Mouse (Mus musculus) brown adipose tissue, adult 24 weeks (tissue): ENCODE measurements at regions not wholly inside any gene's neighbourhood (a gene's known extent, or its start where the extent isn't known, plus 50 kb on each side); places are given as distances from the start of the nearest gene placed in this dataset.

Experiments used
- H3K27ac ChIP-seq: fragments of 200-500 bp; replicated peaks from 2 replicates; pipeline ENCODE4 v1.5.1; 2012; ENCODE audit warnings: low read depth, mild to moderate bottlenecking, low read length
- H3K4me1 ChIP-seq: fragments of 200-500 bp; 2 replicates; pipeline ENCODE4 v1.6.1; 2012; ENCODE audit warnings: low read length, mixed read lengths; ENCODE audit not compliant: control insufficient read depth, insufficient read depth, insufficient read length
- H3K4me3 ChIP-seq: fragments of 200-500 bp; 2 replicates; pipeline ENCODE4 v1.5.1; 2012; ENCODE audit warnings: low read depth, mild to moderate bottlenecking, low read length, moderate library complexity; ENCODE audit not compliant: insufficient read depth

GRCm38 (mm10) chr13:71874986-71875385 is 88.5 kb downstream of the Irx1 start:
- Histone ChIP-seq H3K27ac (no peak overlapping the region), H3K4me3 (no peak overlapping the region), H3K4me1 (no peaks in the 10 kb centered on the region)

- H3K4me1 ChIP-seq: no peaks in the 10 kb centered on the region
- H3K27ac ChIP-seq: no peak overlapping the region
- no peak overlapping the region for H3K4me3 ChIP-seq
Measured at GRCm38 (mm10) chr13:71868763-71869162, 94.8 kb downstream of the Irx1 start.

GRCm38 (mm10) chr13:71853426-71854025 is 110.0 kb downstream of the Irx1 start:
- no peaks in the 10 kb centered on the region for H3K4me1 ChIP-seq
- H3K27ac ChIP-seq: no peak overlapping the region

GRCm38 (mm10) chr13:71804032-71804958 is 159.2 kb downstream of the Irx1 start:
- no peak overlapping the region for H3K4me3 ChIP-seq
- no peaks in the 10 kb centered on the region for H3K4me1 ChIP-seq
- no peak overlapping the region for H3K27ac ChIP-seq

More at GRCm38 (mm10) chr13:71853426-71854025, 110.0 kb downstream of the Irx1 start:
- H3K4me3 ChIP-seq: no peak overlapping the region

GRCm38 (mm10) chr13:71798288-71798687 is 165.2 kb downstream of the Irx1 start:
- H3K4me3 ChIP-seq: no peak overlapping the region
- no peak overlapping the region for H3K27ac ChIP-seq
- no peaks in the 10 kb centered on the region for H3K4me1 ChIP-seq

GRCm38 (mm10) chr13:71784740-71785139 is 178.8 kb downstream of the Irx1 start:
- Histone ChIP-seq H3K4me1 (no peaks in the 10 kb centered on the region), H3K27ac (no peak overlapping the region)

GRCm38 (mm10) chr13:71747003-71747965 is 216.2 kb downstream of the Irx1 start:
- Histone ChIP-seq H3K4me1 (no peaks in the 10 kb centered on the region), H3K4me3 (no peak overlapping the region), H3K27ac (no peak overlapping the region)

More at GRCm38 (mm10) chr13:71784740-71785139, 178.8 kb downstream of the Irx1 start:
- no peak overlapping the region for H3K4me3 ChIP-seq

- Histone ChIP-seq H3K4me3 (no peak overlapping the region), H3K4me1 (no peaks in the 10 kb centered on the region), H3K27ac (no peak overlapping the region)
Measured at GRCm38 (mm10) chr13:71746534-71746933, 217.0 kb downstream of the Irx1 start.

- no peak overlapping the region for H3K27ac ChIP-seq
- no peak overlapping the region for H3K4me3 ChIP-seq
- no peaks in the 10 kb centered on the region for H3K4me1 ChIP-seq
Measured at GRCm38 (mm10) chr13:71736821-71737345, 226.6 kb downstream of the Irx1 start.

- Histone ChIP-seq H3K4me1 (no peaks in the 10 kb centered on the region), H3K4me3 (no peak overlapping the region), H3K27ac (no peak overlapping the region)
Measured at GRCm38 (mm10) chr13:71734261-71734660, 229.3 kb downstream of the Irx1 start.

GRCm38 (mm10) chr13:71733360-71733759 is 230.2 kb downstream of the Irx1 start:
- Histone ChIP-seq H3K4me3 (no peak overlapping the region), H3K27ac (no peak overlapping the region), H3K4me1 (no peaks in the 10 kb centered on the region)

GRCm38 (mm10) chr13:71732903-71733302 is 230.6 kb downstream of the Irx1 start:
- no peak overlapping the region for H3K4me3 ChIP-seq
- H3K4me1 ChIP-seq: no peaks in the 10 kb centered on the region
- H3K27ac ChIP-seq: no peak overlapping the region

GRCm38 (mm10) chr13:71690069-71690817 is 273.3 kb downstream of the Irx1 start:
- Histone ChIP-seq H3K4me3 (no peak overlapping the region), H3K4me1 (no peaks in the 10 kb centered on the region), H3K27ac (no peak overlapping the region)

GRCm38 (mm10) chr13:71689187-71689586 is 274.3 kb downstream of the Irx1 start:
- H3K4me1 ChIP-seq: no peaks in the 10 kb centered on the region
- no peak overlapping the region for H3K27ac ChIP-seq
- no peak overlapping the region for H3K4me3 ChIP-seq
